Mouse (Mus musculus) hindbrain, embryonic 12.5 days (tissue): ENCODE data around the gene Fgf6. TPM values are rescaled to one million over a fixed set of nuclear protein-coding genes. Genes with fewer than 3 reads are reported as not detected.
A peak's percentile ranks its signal among the peaks of the same experiment; 100 is the strongest.

Experiments
- ATAC-seq: fragments of 200-750 bp; cut with Nextera tagmentation; 2 replicates; pipeline ENCODE4 v1.8.0; 2017; ENCODE audit warnings: moderate TSS enrichment; ENCODE audit not compliant: low FRiP score
- H3K27ac ChIP-seq: fragments of 300-500 bp; sonication (generic); 2 replicates; pipeline ENCODE4 v1.5.1; 2016; ENCODE audit warnings: mild to moderate bottlenecking
- H3K27me3 ChIP-seq: fragments of 300-500 bp; sonication (generic); 2 replicates; pipeline ENCODE4 v1.6.1; 2016; ENCODE audit warnings: mild to moderate bottlenecking
- H3K36me3 ChIP-seq: fragments of 300-500 bp; sonication (generic); 2 replicates; pipeline ENCODE4 v1.6.1; 2016; ENCODE audit warnings: mild to moderate bottlenecking
- H3K4me1 ChIP-seq: fragments of 300-500 bp; sonication (generic); 2 replicates; pipeline ENCODE4 v1.6.1; 2016
- H3K4me2 ChIP-seq: fragments of 300-500 bp; sonication (generic); replicated peaks from 2 replicates; pipeline ENCODE4 v1.6.1; 2016; ENCODE audit warnings: mild to moderate bottlenecking
- H3K4me3 ChIP-seq: fragments of 300-500 bp; sonication (generic); 2 replicates; pipeline ENCODE4 v1.5.1; 2016; ENCODE audit warnings: mild to moderate bottlenecking
- H3K9ac ChIP-seq: fragments of 300-500 bp; sonication (generic); 2 replicates; pipeline ENCODE4 v1.6.1; 2016; ENCODE audit warnings: mild to moderate bottlenecking, moderate library complexity
- H3K9me3 ChIP-seq: fragments of 300-500 bp; sonication (generic); replicated peaks from 2 replicates; pipeline ENCODE4 v1.6.1; 2016; ENCODE audit warnings: mild to moderate bottlenecking
- WGBS: fragments of 180-500 bp; shearing (Covaris S2); methylation state at CpG from one replicate; pipeline ENCODE4 v1.1.7; 2016; 5-methylcytosine and 5-hydroxymethylcytosine counted together
- polyA plus RNA-seq: library from polyadenylated mRNA; unstranded; fragments of >200 nt; fragmentation: Nextera tagmentation; extraction: Ambion mirVana; gene quantifications from 2 replicates; pipeline ENCODE4 v1.2.1, GENCODE M21; 2016

The Fgf6 gene
- 0.04 and 0.07 TPM in 2 replicates for polyA plus RNA-seq

DNA sequence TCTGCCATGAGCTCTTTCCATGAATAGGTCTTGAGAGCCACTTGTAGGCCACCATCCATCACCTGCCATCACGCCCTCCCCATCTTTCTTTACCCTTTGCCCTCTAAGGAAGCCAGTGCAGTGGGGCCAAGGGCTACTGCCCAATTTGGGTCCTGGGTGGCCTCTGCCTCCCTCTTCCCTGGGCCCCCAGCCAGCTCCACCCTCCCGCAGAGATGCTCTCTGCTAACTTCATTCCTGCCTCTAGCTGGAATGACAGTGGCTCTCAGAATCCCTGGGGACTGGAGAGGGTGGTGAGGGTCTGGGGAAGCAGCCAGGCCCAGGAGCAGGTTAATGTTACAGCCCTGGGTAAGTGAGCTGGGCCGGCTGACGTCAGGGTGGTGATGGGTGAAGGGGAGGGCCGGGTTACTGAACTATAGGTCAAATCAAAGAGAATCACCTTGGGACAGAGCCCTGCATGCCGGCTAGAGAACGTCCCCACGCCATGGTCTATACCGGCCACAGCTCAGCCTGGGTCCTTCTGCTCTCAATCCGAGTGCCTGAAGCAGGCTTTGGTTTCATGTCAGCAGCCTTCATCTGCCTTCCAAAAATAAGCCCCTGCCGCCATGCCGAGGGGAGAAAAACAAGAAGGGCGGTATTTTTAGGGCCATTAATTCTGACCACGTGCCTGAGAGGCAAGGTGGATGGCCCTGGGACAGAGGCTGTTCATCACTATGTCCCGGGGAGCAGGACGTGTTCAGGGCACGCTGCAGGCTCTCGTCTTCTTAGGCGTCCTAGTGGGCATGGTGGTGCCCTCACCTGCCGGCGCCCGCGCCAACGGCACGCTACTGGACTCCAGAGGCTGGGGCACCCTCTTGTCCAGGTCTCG is at the start of gene Fgf6:
Gene Fgf6, plus strand, starts transcription at position 681 of the 865 bp plus-strand sequence.
- H3K4me1 ChIP-seq: peaks cover 12% of the 10 kb centered on the region
- H3K36me3 ChIP-seq: no peaks in the 10 kb centered on the region
- H3K27ac ChIP-seq: no peak within 1 kb of the TSS
- no peak within 1 kb of the TSS for H3K4me2 ChIP-seq
- no peaks in the 10 kb centered on the region for H3K9me3 ChIP-seq
- ATAC-seq: no peak
- no peak within 1 kb of the TSS for H3K4me3 ChIP-seq
- no peak within 1 kb of the TSS for H3K9ac ChIP-seq
- WGBS: 78% methylated on average over 26 of the region's 26 CpGs
- peaks cover 8% of the 10 kb centered on the region; the same call in 1 of the 2 replicates for H3K27me3 ChIP-seq

DNA sequence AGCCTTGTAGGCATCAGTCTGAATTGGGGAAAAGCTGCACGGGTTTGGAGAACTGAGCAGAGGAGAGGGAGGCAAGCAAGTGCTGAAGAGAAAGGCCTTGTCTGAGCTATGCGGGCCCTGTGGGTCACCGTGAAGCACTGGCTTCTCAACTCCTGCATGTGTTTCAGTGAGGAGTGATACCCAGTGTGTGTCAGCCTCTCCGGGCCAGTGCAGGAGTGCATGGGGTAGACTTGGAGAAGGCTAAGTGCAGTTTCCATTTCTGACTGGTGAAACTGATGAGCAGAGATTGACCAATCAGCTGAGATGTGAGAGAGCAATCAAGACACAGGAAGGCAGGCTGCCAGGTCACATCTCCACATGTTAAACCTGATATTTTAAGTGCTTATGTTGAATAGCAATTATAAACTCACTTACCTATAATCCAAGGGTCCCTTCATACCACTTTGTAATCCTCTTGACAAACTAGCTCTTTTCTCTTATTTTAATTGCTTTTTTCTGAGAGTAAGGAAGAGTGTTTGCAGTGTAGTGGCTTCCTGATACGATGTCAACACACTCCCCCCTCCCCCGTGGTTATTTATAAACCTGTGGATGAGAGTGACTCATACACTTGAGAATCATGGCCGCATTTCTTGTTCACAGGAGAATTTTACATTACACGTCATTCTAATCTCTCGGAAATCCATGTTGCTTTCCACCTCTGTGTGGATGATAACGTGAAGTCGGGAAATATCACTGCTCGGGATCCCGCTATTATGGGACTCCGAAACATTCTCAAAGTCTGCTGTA is 49.0 kb upstream of the Fgf6 start:
- no peaks in the 10 kb centered on the region for H3K4me1 ChIP-seq
- 91% methylated on average over 14 of the region's 14 CpGs for WGBS
- H3K36me3 ChIP-seq: peaks cover 36% of the 10 kb centered on the region
- no peak overlapping the region for H3K4me3 ChIP-seq
- H3K27ac ChIP-seq: no peak overlapping the region
- no peaks in the 10 kb centered on the region for H3K27me3 ChIP-seq
- H3K9me3 ChIP-seq: no peaks in the 10 kb centered on the region
- ATAC-seq: no peak
- no peak overlapping the region for H3K4me2 ChIP-seq
- H3K9ac ChIP-seq: no peak overlapping the region

DNA sequence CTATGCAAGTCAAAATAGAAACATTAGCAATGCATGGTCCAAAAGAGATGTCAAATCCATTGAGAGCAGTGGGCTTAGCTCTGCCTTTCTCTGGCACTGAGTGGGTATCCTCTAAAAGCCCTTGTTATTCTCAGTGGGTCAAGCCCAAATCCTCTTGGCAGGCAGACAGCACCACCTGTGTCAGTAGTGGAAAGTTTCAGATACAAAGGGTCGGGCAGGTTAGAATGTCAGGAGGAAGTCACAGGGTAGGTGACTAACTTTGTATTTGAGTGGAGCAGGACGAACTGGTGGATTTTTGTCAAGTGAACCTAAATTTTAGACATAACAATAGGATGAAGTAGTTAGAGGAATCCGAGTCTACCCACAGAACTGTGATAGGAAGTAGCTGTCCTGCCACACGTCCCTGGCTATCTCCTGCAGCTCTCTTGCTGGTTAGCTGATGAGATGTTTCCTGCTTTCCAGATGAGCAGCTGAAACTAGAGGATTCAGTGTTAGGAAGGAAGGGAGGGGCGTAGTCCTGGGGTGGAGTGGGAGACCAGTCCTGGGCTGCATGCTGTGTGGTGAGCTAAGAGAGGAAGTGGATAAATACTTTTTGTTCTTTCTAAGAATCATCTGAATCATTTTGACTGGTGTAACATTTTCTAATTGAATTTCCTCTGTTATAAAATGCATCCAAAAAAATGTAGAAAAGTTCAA is 33.7 kb upstream of the Fgf6 start:
- no peak for ATAC-seq
- Histone ChIP-seq H3K9me3 (no peaks in the 10 kb centered on the region), H3K36me3 (peaks cover 6% of the 10 kb centered on the region; the same call in 1 of the 2 replicates), H3K27me3 (no peaks in the 10 kb centered on the region), H3K4me2 (no peak overlapping the region), H3K4me1 (no peaks in the 10 kb centered on the region), H3K27ac (no peak overlapping the region), H3K4me3 (no peak overlapping the region), H3K9ac (no peak overlapping the region)
- 77% methylated on average over 5 of the region's 5 CpGs for WGBS

DNA sequence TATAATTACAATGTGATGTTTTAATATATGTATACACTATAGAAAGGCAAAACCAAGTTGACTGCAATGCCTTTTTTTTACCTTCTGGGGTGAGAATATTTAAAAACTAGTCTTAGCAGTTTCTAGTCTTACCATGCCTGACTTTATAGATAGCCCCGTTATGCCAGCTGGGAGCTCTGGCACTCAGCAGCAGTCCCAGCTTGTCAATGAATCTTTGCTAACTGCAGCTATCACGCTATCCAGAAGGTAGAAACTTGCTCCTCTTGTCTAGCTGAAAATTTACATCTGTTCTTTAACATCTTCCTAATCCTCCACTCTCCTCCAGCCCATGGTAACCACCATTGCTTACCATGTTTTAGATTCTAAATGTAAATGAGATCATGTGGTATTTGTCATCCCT is 21.7 kb upstream of the Fgf6 start:
- H3K27me3 ChIP-seq: no peaks in the 10 kb centered on the region

DNA sequence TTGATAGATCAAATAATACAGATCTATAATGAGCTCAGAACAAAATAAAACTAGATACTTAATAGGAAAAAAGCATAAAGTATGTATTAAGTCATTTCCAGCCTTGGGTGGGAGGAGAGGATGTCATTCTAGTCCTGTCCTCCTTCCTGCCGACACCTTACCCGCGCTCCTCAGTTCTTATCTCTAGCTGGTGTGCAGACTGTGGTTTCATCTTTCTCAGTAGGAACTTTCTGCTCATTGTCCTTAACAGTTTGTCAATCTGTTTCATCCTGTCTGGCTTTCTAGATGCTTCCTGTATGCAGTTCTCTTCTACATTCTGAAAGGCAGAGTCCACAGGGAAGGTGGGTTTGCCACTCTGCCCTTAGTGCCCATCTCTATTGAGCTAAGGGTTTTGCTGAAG is 19.9 kb upstream of the Fgf6 start:
- Histone ChIP-seq H3K27me3 (no peaks in the 10 kb centered on the region), H3K27ac (no peak overlapping the region), H3K36me3 (no peaks in the 10 kb centered on the region), H3K4me2 (no peak overlapping the region), H3K9ac (no peak overlapping the region), H3K4me1 (no peaks in the 10 kb centered on the region), H3K4me3 (no peak overlapping the region), H3K9me3 (no peaks in the 10 kb centered on the region)
- ATAC-seq: no peak
- WGBS: 94% methylated on average over 3 of the region's 3 CpGs

More for the DNA sequence above, 21.7 kb upstream of the Fgf6 start:
- WGBS: 73% methylated on average over 2 of the region's 2 CpGs
- Histone ChIP-seq H3K4me3 (no peak overlapping the region), H3K4me1 (no peaks in the 10 kb centered on the region), H3K9ac (no peak overlapping the region), H3K27ac (no peak overlapping the region), H3K9me3 (no peaks in the 10 kb centered on the region), H3K36me3 (no peaks in the 10 kb centered on the region), H3K4me2 (no peak overlapping the region)
- ATAC-seq: no peak

DNA sequence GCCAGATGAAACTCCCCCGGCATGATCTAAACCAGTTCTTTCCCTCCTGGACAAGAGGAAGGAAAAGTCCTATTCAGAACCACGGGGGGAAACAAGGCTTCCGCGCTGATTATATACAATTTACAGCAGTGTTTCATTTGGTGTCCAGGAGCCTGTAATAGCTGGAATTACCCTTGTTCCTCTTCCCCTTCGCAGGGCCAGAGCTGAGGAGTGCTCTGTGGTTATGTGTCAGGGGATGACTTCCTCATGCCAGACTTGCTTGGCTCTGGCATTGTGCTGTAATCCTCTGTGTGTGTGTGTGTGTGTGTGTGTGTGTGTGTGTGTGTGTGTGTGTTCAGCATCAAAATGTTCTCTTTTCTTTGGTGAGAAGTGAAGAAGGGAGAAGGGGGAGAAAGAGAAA is 19.0 kb upstream of the Fgf6 start:
- no peak for ATAC-seq
- H3K9ac ChIP-seq: no peak overlapping the region
- WGBS: 89% methylated on average over 5 of the region's 5 CpGs

DNA sequence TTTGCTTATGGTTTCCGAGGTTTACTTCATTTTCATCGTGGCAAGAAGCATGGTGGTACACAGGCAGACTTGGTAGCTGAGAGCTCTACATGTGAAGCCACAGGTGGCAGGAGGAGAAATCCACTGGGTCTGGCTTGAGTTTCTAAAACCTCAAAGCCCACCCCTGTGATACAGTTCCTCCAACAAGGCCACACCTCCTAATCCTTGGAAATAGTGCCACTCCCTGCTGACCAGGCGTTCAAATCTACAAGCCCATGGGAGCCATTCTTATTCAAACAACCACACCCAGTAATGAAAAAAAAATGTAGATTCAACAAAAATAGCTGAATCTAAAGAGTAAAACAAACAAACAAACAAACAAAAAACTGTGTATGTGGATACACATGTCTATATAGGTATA is 9.7 kb upstream of the Fgf6 start:
- H3K4me1 ChIP-seq: no peaks in the 10 kb centered on the region
- H3K9ac ChIP-seq: no peak overlapping the region
- 79% methylated on average over 3 of the region's 3 CpGs for WGBS
- no peak for ATAC-seq
- no peak overlapping the region for H3K4me2 ChIP-seq
- H3K36me3 ChIP-seq: no peaks in the 10 kb centered on the region
- no peak overlapping the region for H3K27ac ChIP-seq
- no peak overlapping the region for H3K4me3 ChIP-seq
- H3K9me3 ChIP-seq: no peaks in the 10 kb centered on the region
- H3K27me3 ChIP-seq: no peaks in the 10 kb centered on the region

More for the DNA sequence above, 19.0 kb upstream of the Fgf6 start:
- Histone ChIP-seq H3K36me3 (no peaks in the 10 kb centered on the region), H3K27ac (no peak overlapping the region), H3K4me3 (no peak overlapping the region), H3K27me3 (no peaks in the 10 kb centered on the region), H3K4me2 (no peak overlapping the region), H3K9me3 (no peaks in the 10 kb centered on the region), H3K4me1 (no peaks in the 10 kb centered on the region)

DNA sequence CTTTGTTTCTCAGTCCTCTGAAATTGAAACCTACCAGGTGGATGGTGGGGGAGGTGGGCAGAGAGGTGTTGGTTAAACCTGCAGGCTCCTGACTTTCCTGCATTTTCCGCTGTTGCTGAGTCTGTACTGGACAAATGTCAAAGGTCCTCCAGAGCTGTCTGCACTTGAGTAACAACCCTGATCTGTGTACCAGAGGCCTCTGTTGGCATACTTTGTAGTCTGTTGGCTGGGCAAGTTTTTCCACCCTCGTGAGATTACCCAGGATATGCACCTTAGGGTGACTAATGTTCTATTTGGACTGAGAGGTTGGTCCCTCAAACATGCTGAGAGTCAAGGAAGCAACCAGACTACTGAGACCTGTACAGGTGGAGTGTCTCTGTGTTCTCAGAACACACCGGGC is 8.8 kb upstream of the Fgf6 start:
- Histone ChIP-seq H3K27ac (no peak overlapping the region), H3K27me3 (no peaks in the 10 kb centered on the region), H3K9me3 (no peaks in the 10 kb centered on the region), H3K9ac (no peak overlapping the region), H3K4me2 (no peak overlapping the region), H3K4me3 (no peak overlapping the region), H3K36me3 (no peaks in the 10 kb centered on the region), H3K4me1 (no peaks in the 10 kb centered on the region)
- no peak for ATAC-seq
- WGBS: 84% methylated on average over 3 of the region's 3 CpGs

DNA sequence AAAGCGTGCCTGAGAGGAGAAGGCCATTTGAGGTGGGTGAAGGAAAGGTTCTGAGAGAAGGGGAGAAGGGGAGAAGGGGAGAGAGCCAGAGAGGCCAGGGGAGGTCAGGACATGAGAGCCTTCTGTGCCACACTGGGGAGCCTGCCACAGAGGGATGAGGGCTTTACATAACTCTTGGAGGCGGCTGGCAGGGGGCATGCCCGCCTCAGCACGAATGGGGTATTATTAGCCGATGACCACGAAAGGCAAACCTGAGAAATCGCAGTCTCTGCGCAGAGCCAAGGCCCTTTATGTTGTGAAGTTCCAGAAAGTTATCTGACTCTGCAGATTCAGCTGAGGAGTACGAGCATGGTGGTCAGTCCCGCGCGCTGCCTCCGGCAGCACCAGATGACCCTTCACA is 5.4 kb upstream of the Fgf6 start:
- no peaks in the 10 kb centered on the region for H3K36me3 ChIP-seq
- H3K9ac ChIP-seq: no peak overlapping the region
- H3K4me1 ChIP-seq: no peaks in the 10 kb centered on the region
- H3K4me2 ChIP-seq: no peak overlapping the region
- H3K27me3 ChIP-seq: no peaks in the 10 kb centered on the region
- 89% methylated on average over 13 of the region's 13 CpGs for WGBS
- H3K4me3 ChIP-seq: no peak overlapping the region
- ATAC-seq: no peak
- no peak overlapping the region for H3K27ac ChIP-seq
- no peaks in the 10 kb centered on the region for H3K9me3 ChIP-seq

DNA sequence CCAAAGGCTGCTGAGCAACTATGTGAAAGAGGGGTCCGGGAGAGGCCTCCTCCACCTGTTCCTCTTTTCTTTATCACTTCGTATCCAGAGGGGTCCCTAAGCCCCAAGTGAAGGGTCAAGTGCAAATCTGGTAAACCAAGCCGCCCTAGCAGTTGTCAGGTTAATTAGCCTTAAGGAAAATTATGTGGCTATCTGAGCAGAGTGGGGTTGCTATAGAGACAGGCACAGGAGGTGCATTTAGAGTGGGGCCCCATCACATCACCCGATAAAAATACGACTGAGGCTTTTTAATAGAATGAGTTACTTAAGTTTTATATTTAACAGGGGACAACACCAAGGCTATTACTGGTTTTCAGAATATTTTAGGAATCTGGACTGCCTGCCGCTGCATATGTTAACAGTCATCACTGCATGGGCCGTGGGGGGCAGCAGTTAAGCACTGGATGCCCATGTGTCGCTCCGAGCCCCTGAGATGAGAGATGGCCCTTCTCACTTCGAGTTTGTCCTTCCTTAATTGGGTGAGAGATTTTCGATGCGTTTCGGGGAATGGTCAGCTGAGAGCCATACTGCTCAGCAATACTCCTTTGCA is 3.3 kb upstream of the Fgf6 start:
- H3K9ac ChIP-seq: no peak overlapping the region
- H3K4me1 ChIP-seq: no peaks in the 10 kb centered on the region
- H3K27me3 ChIP-seq: no peaks in the 10 kb centered on the region
- no peak overlapping the region for H3K4me3 ChIP-seq
- WGBS: 77% methylated on average over 13 of the region's 13 CpGs
- H3K27ac ChIP-seq: no peak overlapping the region
- no peak for ATAC-seq
- no peak overlapping the region for H3K4me2 ChIP-seq
- H3K9me3 ChIP-seq: no peaks in the 10 kb centered on the region
- H3K36me3 ChIP-seq: no peaks in the 10 kb centered on the region

DNA sequence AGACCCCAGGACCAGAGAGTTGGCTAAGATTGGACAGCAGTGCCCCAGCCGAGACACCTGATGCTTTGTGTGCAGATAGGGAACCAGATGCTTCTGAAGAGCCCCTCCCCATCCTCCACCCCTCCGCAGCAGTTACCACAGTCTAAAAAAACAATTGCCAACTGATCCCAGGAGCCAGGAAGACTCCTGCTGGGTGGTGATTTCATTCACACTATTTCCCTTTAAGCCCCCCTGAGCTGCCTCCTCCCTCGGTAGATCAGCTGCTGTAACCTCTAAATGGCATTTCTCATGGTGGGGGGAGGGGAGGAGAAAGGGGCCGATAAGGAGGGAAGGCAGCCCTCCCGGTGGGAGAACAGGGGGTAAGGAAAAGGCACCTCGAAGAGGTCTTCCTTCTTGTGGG is 3.9 kb downstream of the Fgf6 start:
- Histone ChIP-seq H3K4me1 (peaks cover 14% of the 10 kb centered on the region), H3K9ac (no peak overlapping the region), H3K27me3 (peaks cover 14% of the 10 kb centered on the region; the same call in 1 of the 2 replicates), H3K4me3 (no peak overlapping the region), H3K4me2 (no peak overlapping the region), H3K27ac (no peak overlapping the region), H3K36me3 (no peaks in the 10 kb centered on the region), H3K9me3 (no peaks in the 10 kb centered on the region)
- WGBS: 2% methylated on average over 6 of the region's 6 CpGs
- no peak for ATAC-seq

DNA sequence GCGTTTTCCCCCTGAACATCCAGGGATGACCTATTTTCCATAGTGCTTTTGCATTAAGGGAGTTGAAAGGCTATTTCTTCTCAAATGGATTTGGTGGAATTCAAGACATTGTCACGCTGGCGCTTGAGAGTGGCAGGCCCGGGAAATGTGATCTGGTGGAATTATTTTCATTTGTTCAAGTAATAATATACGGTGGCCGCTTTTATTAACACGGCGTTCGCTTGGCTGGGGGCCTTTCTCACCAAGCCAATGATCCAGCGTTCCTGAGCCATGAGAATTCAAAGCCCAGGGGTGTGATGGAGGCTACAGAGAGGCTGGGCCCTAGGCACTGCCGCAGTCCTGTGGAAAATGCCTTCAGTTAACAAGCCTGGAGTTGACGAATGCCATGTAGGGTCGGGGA is 5.0 kb downstream of the Fgf6 start:
- WGBS: 19% methylated on average over 13 of the region's 13 CpGs
- Histone ChIP-seq H3K4me1 (peaks cover 14% of the 10 kb centered on the region), H3K27me3 (peaks cover 14% of the 10 kb centered on the region; the same call in 1 of the 2 replicates), H3K27ac (no peak overlapping the region), H3K4me2 (peak overlapping the region; percentile 0; the same call in 1 of the 2 replicates), H3K9me3 (no peaks in the 10 kb centered on the region), H3K36me3 (no peaks in the 10 kb centered on the region), H3K4me3 (no peak overlapping the region), H3K9ac (no peak overlapping the region)
- no peak for ATAC-seq
